Mouse (Mus musculus): ENCODE data around the gene Gm30737. TPM values are rescaled to one million over a fixed set of nuclear protein-coding genes. Genes with fewer than 3 reads are reported as not detected.

Gene Gm30737
- polyA plus RNA-seq (2014; fragmentation: Illumina TruSeq; extraction: RNeasy Lipid Tissue Mini Kit (QIAGEN cat#74804)): not detected

GRCm38 (mm10) chrY:14400410-14400809 lies at the start of gene Gm30737:
TSS of gene Gm30737 (plus strand) at chrY:14400710.

